Mouse (Mus musculus) testis, postnatal 10 days (tissue): ENCODE measurements around the gene Csrnp1.
A peak's percentile ranks its signal among the peaks of the same experiment; 100 is the strongest.

Experiments used
- DNase-seq: peaks from one replicate; pipeline ENCODE4 v3.0.0; 2021; ENCODE audit warnings: low spot score

The Csrnp1 gene

GRCm38 (mm10) chr9:119945173-119945900 lies 39.1 kb downstream of the Csrnp1 start:
- peak; percentile 71 for DNase-seq

GRCm38 (mm10) chr9:119943326-119943725 lies 41.1 kb downstream of the Csrnp1 start:
- no peak for DNase-seq

- DNase-seq: no peak
Measured at GRCm38 (mm10) chr9:119941861-119942260, 42.6 kb downstream of the Csrnp1 start.

GRCm38 (mm10) chr9:119941407-119941806 lies 43.1 kb downstream of the Csrnp1 start:
- DNase-seq: no peak

- DNase-seq: no peak
Measured at GRCm38 (mm10) chr9:119939646-119940045, 44.8 kb downstream of the Csrnp1 start.

- no peak for DNase-seq
Measured at GRCm38 (mm10) chr9:119938496-119938895, 46.0 kb downstream of the Csrnp1 start.

GRCm38 (mm10) chr9:119937005-119937773 lies 47.3 kb downstream of the Csrnp1 start, which contains the start of the genes Gorasp1 and Ttc21a:
TSS of gene Gorasp1 (minus strand) at chr9:119937565.
TSS of gene Ttc21a (plus strand) at chr9:119937606.
- DNase-seq: peak; percentile 99

GRCm38 (mm10) chr9:119933675-119934074 lies 50.8 kb downstream of the Csrnp1 start:
- no peak for DNase-seq

GRCm38 (mm10) chr9:119932358-119932757 lies 52.1 kb downstream of the Csrnp1 start:
- DNase-seq: no peak

- DNase-seq: no peak
Measured at GRCm38 (mm10) chr9:119926497-119926896, 58.0 kb downstream of the Csrnp1 start.

- no peak for DNase-seq
Measured at GRCm38 (mm10) chr9:119925729-119926128, 58.7 kb downstream of the Csrnp1 start.

GRCm38 (mm10) chr9:119925120-119925657 lies 59.3 kb downstream of the Csrnp1 start:
- DNase-seq: no peak

- no peak for DNase-seq
Measured at GRCm38 (mm10) chr9:119923462-119923861, 61.0 kb downstream of the Csrnp1 start.
